In the genomic region with DNA sequence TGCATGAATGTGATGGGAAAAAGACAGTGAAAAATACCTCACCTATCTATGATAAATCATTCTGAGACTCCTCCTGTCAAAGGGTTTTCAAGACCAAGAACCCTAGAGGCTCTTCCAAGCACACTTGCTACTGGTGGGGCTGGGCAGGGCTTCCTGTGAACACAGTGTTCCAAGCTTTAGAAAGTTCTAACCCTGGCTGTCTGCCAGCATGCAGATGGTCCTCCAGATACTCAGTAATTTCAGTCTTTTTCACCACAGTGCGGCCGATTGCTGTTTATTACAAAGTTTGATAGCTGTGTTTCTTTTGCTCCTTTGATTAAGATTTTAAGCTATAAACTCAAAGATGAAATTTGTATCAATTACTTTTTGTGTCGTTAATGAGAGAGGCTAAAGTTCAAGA, we compare ENCODE assay signal across 9 mouse cellular contexts.
DNase-seq lines count a peak whose midpoint lies in the region; ATAC-seq lines count a peak whose summit lies in the region.
"Had no signal": no experiment of that assay in that cellular context is flagged by ENCODE, and none has a peak within 500 bp of the region (broad histone marks: within the 10 kb centered on the region; RNA-seq: fewer than 3 reads in every experiment).

No protein-coding gene starts in this region.

- H3K9ac ChIP-seq in kidney, embryonic 14.5 days (ENCODE audit: low read depth, low read length): no peak overlapping the region
- no peak overlapping the region for H3K9ac ChIP-seq in forebrain, embryonic 14.5 days (ENCODE audit: low read length)
- H3K9ac ChIP-seq in intestine, embryonic 14.5 days (ENCODE audit: low read length): no peak overlapping the region
- no peak overlapping the region for H3K9ac ChIP-seq in limb, embryonic 15.5 days

- no peak overlapping the region for H3K27ac ChIP-seq in kidney, embryonic 14.5 days (ENCODE audit: low read depth, low read length)
- no peak overlapping the region for H3K27ac ChIP-seq in forebrain, embryonic 14.5 days (ENCODE audit: low read depth, low read length)
- H3K27ac ChIP-seq in intestine, embryonic 14.5 days (ENCODE audit: low read depth): no peak overlapping the region
- peak overlapping the region; percentile 71 for H3K27ac ChIP-seq in limb, embryonic 15.5 days

- ATAC-seq in kidney, embryonic 14.5 days (ENCODE audit: low FRiP score, low TSS enrichment): no peak
- no peak for ATAC-seq in forebrain, embryonic 14.5 days
- no peak for ATAC-seq in intestine, embryonic 14.5 days (replicated peaks; ENCODE audit: low FRiP score, low TSS enrichment, low read depth)
- no peak for ATAC-seq in limb, embryonic 15.5 days (ENCODE audit: insufficient number of reproducible peaks, low FRiP score, low TSS enrichment, low read depth)
- no peak for ATAC-seq in monocyte, adult 5-6 weeks (replicated peaks; ENCODE audit: insufficient number of reproducible peaks, low FRiP score, low TSS enrichment, poor library complexity, severe bottlenecking)

- no peak overlapping the region for H3K4me3 ChIP-seq in kidney, embryonic 14.5 days (ENCODE audit: low read length)
- no peak overlapping the region for H3K4me3 ChIP-seq in forebrain, embryonic 14.5 days (ENCODE audit: low read depth, low read length)
- no peak overlapping the region for H3K4me3 ChIP-seq in intestine, embryonic 14.5 days (ENCODE audit: low read depth, low read length)
- no peak overlapping the region for H3K4me3 ChIP-seq in limb, embryonic 15.5 days
- H3K4me3 ChIP-seq: myocyte had no signal

- H3K36me3 ChIP-seq in kidney, embryonic 14.5 days (ENCODE audit: control insufficient read depth, insufficient read depth, low read length): no peaks in the 10 kb centered on the region
- H3K36me3 ChIP-seq in forebrain, embryonic 14.5 days (ENCODE audit: control insufficient read depth, insufficient read depth, low read length): no peaks in the 10 kb centered on the region
- no peaks in the 10 kb centered on the region for H3K36me3 ChIP-seq in intestine, embryonic 14.5 days (ENCODE audit: control insufficient read depth, insufficient read depth, low read length)
- H3K36me3 ChIP-seq in limb, embryonic 15.5 days: 0 out of 2 replicates have a peak, but pooled peaks cover 3% of the 10 kb centered on the region

- 56% methylated on average over 3 of the region's 3 CpGs for WGBS in kidney, embryonic 14.5 days
- 41% methylated on average over 3 of the region's 3 CpGs for WGBS in forebrain, embryonic 14.5 days
- WGBS in intestine, embryonic 14.5 days: 43% methylated on average over 3 of the region's 3 CpGs
- WGBS in limb, embryonic 15.5 days: 22% methylated on average over 3 of the region's 3 CpGs

- H3K27me3 ChIP-seq in kidney, embryonic 14.5 days (ENCODE audit: control insufficient read depth, insufficient read depth, low read length): no peaks in the 10 kb centered on the region
- no peaks in the 10 kb centered on the region for H3K27me3 ChIP-seq in forebrain, embryonic 14.5 days (replicated peaks; ENCODE audit: control insufficient read depth, insufficient read depth, low read length)
- H3K27me3 ChIP-seq in intestine, embryonic 14.5 days (replicated peaks; ENCODE audit: control insufficient read depth, insufficient read depth, low read length): no peaks in the 10 kb centered on the region
- no peaks in the 10 kb centered on the region for H3K27me3 ChIP-seq in limb, embryonic 15.5 days

- peak; percentile 53 for DNase-seq in kidney, adult 11 months
- peak; percentile 51 for DNase-seq in MN1 (ENCODE audit: low spot score)
- DNase-seq in forebrain, embryonic 14.5 days (ENCODE audit: low spot score): peak; percentile 74
- peak; percentile 62 for DNase-seq in intestine, embryonic 14.5 days (ENCODE audit: low spot score)
- DNase-seq in testis, postnatal 10 days (ENCODE audit: low spot score): peak; percentile 75

- H3K4me2 ChIP-seq in kidney, embryonic 14.5 days (replicated peaks; ENCODE audit: low read depth, low read length): no peak overlapping the region
- no peak overlapping the region for H3K4me2 ChIP-seq in forebrain, embryonic 14.5 days (ENCODE audit: low read length)
- no peak overlapping the region for H3K4me2 ChIP-seq in intestine, embryonic 14.5 days (ENCODE audit: low read length)
- H3K4me2 ChIP-seq in limb, embryonic 15.5 days: no peak overlapping the region

- H3K4me1 ChIP-seq in kidney, embryonic 14.5 days (ENCODE audit: control insufficient read depth, insufficient read depth, low read length): peaks cover 10% of the 10 kb centered on the region; the same call in 1 of the 2 replicates
- peaks cover 12% of the 10 kb centered on the region for H3K4me1 ChIP-seq in forebrain, embryonic 14.5 days (ENCODE audit: control insufficient read depth, insufficient read depth, low read length)
- H3K4me1 ChIP-seq in intestine, embryonic 14.5 days (replicated peaks; ENCODE audit: control insufficient read depth, insufficient read depth, low read length): peaks cover 11% of the 10 kb centered on the region; the same call in 1 of the 2 replicates
- H3K4me1 ChIP-seq in limb, embryonic 15.5 days: peaks cover 21% of the 10 kb centered on the region

- no peaks in the 10 kb centered on the region for H3K9me3 ChIP-seq in kidney, embryonic 14.5 days (ENCODE audit: control insufficient read depth, low read length)
- H3K9me3 ChIP-seq in forebrain, embryonic 14.5 days (replicated peaks; ENCODE audit: control insufficient read depth, low read length): no peaks in the 10 kb centered on the region
- H3K9me3 ChIP-seq in intestine, embryonic 14.5 days (ENCODE audit: control insufficient read depth, low read length): no peaks in the 10 kb centered on the region
- H3K9me3 ChIP-seq in limb, embryonic 15.5 days: no peaks in the 10 kb centered on the region
